ENCODE assay signal across 21 mouse cellular contexts in genomic region chr11:96878715-96879114, GRCm38 (mm10). TPM values are rescaled to one million over a fixed set of nuclear protein-coding genes. Genes with fewer than 3 reads are reported as not detected.
DNase-seq lines count a peak whose midpoint lies in the region; ATAC-seq lines count a peak whose summit lies in the region.
"Had no signal": no experiment of that assay in that cellular context is flagged by ENCODE, and none has a peak within 500 bp of the region (broad histone marks: within the 10 kb centered on the region; RNA-seq: fewer than 3 reads in every experiment).

No protein-coding gene starts in this region.

- H3K4me2 ChIP-seq in liver, embryonic 16.5 days (ENCODE audit: low read depth, low read length): no peak overlapping the region
- H3K4me2 ChIP-seq in liver, embryonic 12.5 days: no peak overlapping the region
- H3K4me2 ChIP-seq in forebrain, embryonic 13.5 days: no peak overlapping the region
- H3K4me2 ChIP-seq in hindbrain, embryonic 15.5 days: no peak overlapping the region
- H3K4me2 ChIP-seq in neural tube, embryonic 13.5 days: no peak overlapping the region

- ATAC-seq in liver, embryonic 16.5 days (ENCODE audit: low read depth): peak; percentile 30; the same call in 1 of the 2 replicates
- ATAC-seq in liver, embryonic 12.5 days: no peak
- no peak for ATAC-seq in forebrain, embryonic 13.5 days
- ATAC-seq in hindbrain, embryonic 15.5 days (ENCODE audit: low FRiP score, low read depth): no peak
- no peak for ATAC-seq in neural tube, embryonic 13.5 days (ENCODE audit: low read depth)
- no peak for ATAC-seq in CD4-positive, CD25-positive, alpha-beta regulatory T cell, adult 4 months

- 6% methylated on average over 3 of the region's 3 CpGs for WGBS in liver, embryonic 16.5 days (ENCODE audit: insufficient replicate concordance)
- 14% methylated on average over 3 of the region's 3 CpGs for WGBS in liver, embryonic 12.5 days (ENCODE audit: insufficient replicate concordance)
- 38% methylated on average over 3 of the region's 3 CpGs for WGBS in forebrain, embryonic 13.5 days
- 30% methylated on average over 3 of the region's 3 CpGs for WGBS in hindbrain, embryonic 15.5 days
- 33% methylated on average over 3 of the region's 3 CpGs for WGBS in neural tube, embryonic 13.5 days

- H3K4me1 ChIP-seq in liver, embryonic 16.5 days (ENCODE audit: control insufficient read depth, low read depth, low read length): peaks cover 3% of the 10 kb centered on the region
- H3K4me1 ChIP-seq in liver, embryonic 12.5 days: peaks cover 30% of the 10 kb centered on the region
- peaks cover 58% of the 10 kb centered on the region for H3K4me1 ChIP-seq in forebrain, embryonic 13.5 days
- H3K4me1 ChIP-seq in hindbrain, embryonic 15.5 days (replicated peaks): peaks cover 50% of the 10 kb centered on the region
- H3K4me1 ChIP-seq in neural tube, embryonic 13.5 days (replicated peaks): peaks cover 61% of the 10 kb centered on the region

- no peak overlapping the region for H3K27ac ChIP-seq in liver, embryonic 16.5 days (ENCODE audit: low read length)
- H3K27ac ChIP-seq in liver, embryonic 12.5 days: no peak overlapping the region
- H3K27ac ChIP-seq in forebrain, embryonic 13.5 days: peak overlapping the region; percentile 100
- H3K27ac ChIP-seq in hindbrain, embryonic 15.5 days (replicated peaks): peak overlapping the region; percentile 47
- H3K27ac ChIP-seq in neural tube, embryonic 13.5 days (replicated peaks): peak overlapping the region; percentile 99
- H3K27ac ChIP-seq: layer of hippocampus, adult 2 months; liver, embryonic 14.5 days had no signal

- H3K9ac ChIP-seq in liver, embryonic 16.5 days (ENCODE audit: low read depth, low read length): no peak overlapping the region
- H3K9ac ChIP-seq in liver, embryonic 12.5 days: no peak overlapping the region
- no peak overlapping the region for H3K9ac ChIP-seq in forebrain, embryonic 13.5 days
- no peak overlapping the region for H3K9ac ChIP-seq in hindbrain, embryonic 15.5 days
- H3K9ac ChIP-seq in neural tube, embryonic 13.5 days: no peak overlapping the region
- H3K9ac ChIP-seq: liver, embryonic 14.5 days had no signal

- no peaks in the 10 kb centered on the region for H3K9me3 ChIP-seq in liver, embryonic 16.5 days (replicated peaks; ENCODE audit: control insufficient read depth, low read length)
- no peaks in the 10 kb centered on the region for H3K9me3 ChIP-seq in liver, embryonic 12.5 days (replicated peaks)
- H3K9me3 ChIP-seq in forebrain, embryonic 13.5 days (replicated peaks): no peaks in the 10 kb centered on the region
- H3K9me3 ChIP-seq in hindbrain, embryonic 15.5 days: no peaks in the 10 kb centered on the region
- no peaks in the 10 kb centered on the region for H3K9me3 ChIP-seq in neural tube, embryonic 13.5 days
- H3K9me3 ChIP-seq: heart, embryonic 10.5 days had no signal

- intact Hi-C loops in heart, postnatal 14 days (cut with DNase I): no loop called here

- H3K27me3 ChIP-seq in liver, embryonic 16.5 days (ENCODE audit: control insufficient read depth, insufficient read depth, low read depth, low read length): peaks cover 39% of the 10 kb centered on the region
- peaks cover 79% of the 10 kb centered on the region for H3K27me3 ChIP-seq in liver, embryonic 12.5 days (replicated peaks)
- no peaks in the 10 kb centered on the region for H3K27me3 ChIP-seq in forebrain, embryonic 13.5 days
- no peaks in the 10 kb centered on the region for H3K27me3 ChIP-seq in hindbrain, embryonic 15.5 days
- H3K27me3 ChIP-seq in neural tube, embryonic 13.5 days: no peaks in the 10 kb centered on the region

- no peak overlapping the region for H3K4me3 ChIP-seq in liver, embryonic 16.5 days (ENCODE audit: low read depth, low read length)
- no peak overlapping the region for H3K4me3 ChIP-seq in liver, embryonic 12.5 days
- no peak overlapping the region for H3K4me3 ChIP-seq in forebrain, embryonic 13.5 days
- H3K4me3 ChIP-seq in hindbrain, embryonic 15.5 days: no peak overlapping the region
- H3K4me3 ChIP-seq in neural tube, embryonic 13.5 days: no peak overlapping the region
- H3K4me3 ChIP-seq: heart, embryonic 10.5 days; layer of hippocampus, adult 2 months; myocyte had no signal

- no peak for DNase-seq in heart, postnatal 14 days
- DNase-seq in kidney, postnatal 14 days: no peak
- DNase-seq: adrenal gland, postnatal 14 days; B cell, adult 2 months; cerebellum, adult 9-11 months; heart, postnatal 36 days; kidney, adult 2 months; lung, postnatal 36 days; thymus, postnatal 4 days had no signal

- no peaks in the 10 kb centered on the region for H3K36me3 ChIP-seq in liver, embryonic 16.5 days (ENCODE audit: control insufficient read depth, insufficient read depth)
- H3K36me3 ChIP-seq in liver, embryonic 12.5 days: no peaks in the 10 kb centered on the region
- no peaks in the 10 kb centered on the region for H3K36me3 ChIP-seq in forebrain, embryonic 13.5 days (ENCODE audit: poor library complexity, severe bottlenecking)
- H3K36me3 ChIP-seq in hindbrain, embryonic 15.5 days: no peaks in the 10 kb centered on the region
- no peaks in the 10 kb centered on the region for H3K36me3 ChIP-seq in neural tube, embryonic 13.5 days
- H3K36me3 ChIP-seq: heart, embryonic 10.5 days had no signal

RNA-seq across cellular contexts. Expression of gene Copz2, which starts 29.0 kb away (rescaled TPM):
- 24.0 and 25.7 TPM in 2 replicates for polyA plus RNA-seq in liver, embryonic 16.5 days (2015; fragmentation: Nextera tagmentation; extraction: Ambion mirVana)
- 25.6 and 26.7 TPM in 2 replicates for polyA plus RNA-seq in liver, embryonic 12.5 days (2016; fragmentation: Nextera tagmentation; extraction: Ambion mirVana)
- 12.3 and 13.8 TPM in 2 replicates for polyA plus RNA-seq in forebrain, embryonic 13.5 days (2015; fragmentation: Nextera tagmentation; extraction: Ambion mirVana)
- 21.9 and 25.9 TPM in 2 replicates for polyA plus RNA-seq in hindbrain, embryonic 15.5 days (2015; fragmentation: Nextera tagmentation; extraction: Ambion mirVana)
- polyA plus RNA-seq in neural tube, embryonic 13.5 days (2015; fragmentation: Nextera tagmentation; extraction: Ambion mirVana): 36.6 and 43.2 TPM in 2 replicates
- polyA plus RNA-seq in CD4-positive, CD25-positive, alpha-beta regulatory T cell, adult 4 months (2017; shearing (Covaris generic)): not detected
- total RNA-seq in heart, postnatal 14 days (2021): 10 to 100 TPM; 34.6 to 35.8 TPM

RNA-seq across cellular contexts. Expression of gene Cdk5rap3, which starts 37.6 kb away (rescaled TPM):
- polyA plus RNA-seq in liver, embryonic 16.5 days (2015; fragmentation: Nextera tagmentation; extraction: Ambion mirVana): 36.9 and 38.8 TPM in 2 replicates
- 49.0 and 51.6 TPM in 2 replicates for polyA plus RNA-seq in liver, embryonic 12.5 days (2016; fragmentation: Nextera tagmentation; extraction: Ambion mirVana)
- polyA plus RNA-seq in forebrain, embryonic 13.5 days (2015; fragmentation: Nextera tagmentation; extraction: Ambion mirVana): 102 and 104 TPM in 2 replicates
- polyA plus RNA-seq in hindbrain, embryonic 15.5 days (2015; fragmentation: Nextera tagmentation; extraction: Ambion mirVana): 81.6 and 82.8 TPM in 2 replicates
- 79.2 and 92.0 TPM in 2 replicates for polyA plus RNA-seq in neural tube, embryonic 13.5 days (2015; fragmentation: Nextera tagmentation; extraction: Ambion mirVana)
- polyA plus RNA-seq in CD4-positive, CD25-positive, alpha-beta regulatory T cell, adult 4 months (2017; shearing (Covaris generic)): 100 to 1,000 TPM in 1 of 2 experiments, 10 to 100 TPM in 1; 82.3 to 119 TPM
- 10 to 100 TPM; 22.3 to 23.3 TPM for total RNA-seq in heart, postnatal 14 days (2021)

RNA-seq across cellular contexts. Expression of gene Nfe2l1, which starts 48.9 kb away (rescaled TPM):
- polyA plus RNA-seq in liver, embryonic 16.5 days (2015; fragmentation: Nextera tagmentation; extraction: Ambion mirVana): 19.7 and 20.1 TPM in 2 replicates
- 26.7 and 32.4 TPM in 2 replicates for polyA plus RNA-seq in liver, embryonic 12.5 days (2016; fragmentation: Nextera tagmentation; extraction: Ambion mirVana)
- 49.0 and 56.2 TPM in 2 replicates for polyA plus RNA-seq in forebrain, embryonic 13.5 days (2015; fragmentation: Nextera tagmentation; extraction: Ambion mirVana)
- polyA plus RNA-seq in hindbrain, embryonic 15.5 days (2015; fragmentation: Nextera tagmentation; extraction: Ambion mirVana): 74.3 and 80.5 TPM in 2 replicates
- polyA plus RNA-seq in neural tube, embryonic 13.5 days (2015; fragmentation: Nextera tagmentation; extraction: Ambion mirVana): 66.2 and 66.5 TPM in 2 replicates
- 10 to 100 TPM; 21.3 to 26.1 TPM for polyA plus RNA-seq in CD4-positive, CD25-positive, alpha-beta regulatory T cell, adult 4 months (2017; shearing (Covaris generic))
- total RNA-seq in heart, postnatal 14 days (2021): 100 to 1,000 TPM; 346 to 358 TPM

RNA-seq across cellular contexts. Expression of gene Prr15l, which starts 49.2 kb away (rescaled TPM):
- 4.8 and 7.1 TPM in 2 replicates for polyA plus RNA-seq in liver, embryonic 16.5 days (2015; fragmentation: Nextera tagmentation; extraction: Ambion mirVana)
- 2.4 and 3.2 TPM in 2 replicates for polyA plus RNA-seq in liver, embryonic 12.5 days (2016; fragmentation: Nextera tagmentation; extraction: Ambion mirVana)
- polyA plus RNA-seq in forebrain, embryonic 13.5 days (2015; fragmentation: Nextera tagmentation; extraction: Ambion mirVana): 0.08 and 0.25 TPM in 2 replicates
- 0.35 and 0.41 TPM in 2 replicates for polyA plus RNA-seq in hindbrain, embryonic 15.5 days (2015; fragmentation: Nextera tagmentation; extraction: Ambion mirVana)
- polyA plus RNA-seq in neural tube, embryonic 13.5 days (2015; fragmentation: Nextera tagmentation; extraction: Ambion mirVana): 0.21 TPM in 1 of 2 replicates, not detected in the other
- polyA plus RNA-seq in CD4-positive, CD25-positive, alpha-beta regulatory T cell, adult 4 months (2017; shearing (Covaris generic)): 1 to 10 TPM in 1 of 2 experiments, under 1 TPM in 1; 0.48 to 1.5 TPM
- 1 to 10 TPM in 1 of 2 experiments, under 1 TPM in 1; 0.88 to 1.8 TPM for total RNA-seq in heart, postnatal 14 days (2021)
- total RNA-seq: gastrocnemius, adult 8-10 months; layer of hippocampus, adult 2 months; left cerebral cortex, postnatal 36 days had no signal

Comparison
In these comparisons a context has a peak if more than half of its experiments do, and no peak if none do; other contexts are left out.
1. H3K27ac ChIP-seq: peak in forebrain, embryonic 13.5 days (single experiment), hindbrain, embryonic 15.5 days (single experiment) and neural tube, embryonic 13.5 days (single experiment); none in liver, embryonic 16.5 days (single experiment) and liver, embryonic 12.5 days (single experiment).
2. RNA of gene Copz2, which starts 29.0 kb away (polyA plus RNA-seq): 36.6 to 43.2 TPM in neural tube, embryonic 13.5 days, 24.0 to 25.7 TPM in liver, embryonic 16.5 days, 25.6 to 26.7 TPM in liver, embryonic 12.5 days, 21.9 to 25.9 TPM in hindbrain, embryonic 15.5 days and 12.3 to 13.8 TPM in forebrain, embryonic 13.5 days; not detected in CD4-positive, CD25-positive, alpha-beta regulatory T cell, adult 4 months; every median in the first group is over 10 times any median in the second.